Mouse (Mus musculus) limb, embryonic 12.5 days (tissue): Measurements from ENCODE around the gene Vps50. TPM values are rescaled to one million over a fixed set of nuclear protein-coding genes. Genes with fewer than 3 reads are reported as not detected.

Source experiments
- ATAC-seq: fragments of 200-750 bp; cut with Nextera tagmentation; 2 replicates; pipeline ENCODE4 v1.8.0; 2017; ENCODE audit warnings: low read depth, moderate TSS enrichment; ENCODE audit not compliant: insufficient number of reproducible peaks, insufficient read depth, low FRiP score, low TSS enrichment
- H3K27ac ChIP-seq: fragments of 300-500 bp; sonication (generic); 2 replicates; pipeline ENCODE4 v1.5.1; 2016; ENCODE audit warnings: mild to moderate bottlenecking, moderate library complexity
- H3K27me3 ChIP-seq: fragments of 300-500 bp; sonication (generic); 2 replicates; pipeline ENCODE4 v1.6.1; 2016; ENCODE audit warnings: mild to moderate bottlenecking, moderate library complexity
- H3K36me3 ChIP-seq: fragments of 300-500 bp; sonication (generic); 2 replicates; pipeline ENCODE4 v1.6.1; 2016; ENCODE audit warnings: mild to moderate bottlenecking, moderate library complexity
- H3K4me1 ChIP-seq: fragments of 300-500 bp; sonication (generic); replicated peaks from 2 replicates; pipeline ENCODE4 v1.6.1; 2016
- H3K4me2 ChIP-seq: fragments of 300-500 bp; sonication (generic); 2 replicates; pipeline ENCODE4 v1.6.1; 2016; ENCODE audit warnings: mild to moderate bottlenecking, moderate library complexity
- H3K4me3 ChIP-seq: fragments of 300-500 bp; sonication (generic); replicated peaks from 2 replicates; pipeline ENCODE4 v1.5.1; 2016; ENCODE audit warnings: mild to moderate bottlenecking
- H3K9ac ChIP-seq: fragments of 300-500 bp; sonication (generic); replicated peaks from 2 replicates; pipeline ENCODE4 v1.6.1; 2016; ENCODE audit warnings: mild to moderate bottlenecking, moderate library complexity
- H3K9me3 ChIP-seq: fragments of 300-500 bp; sonication (generic); 2 replicates; pipeline ENCODE4 v1.6.1; 2016; ENCODE audit warnings: mild to moderate bottlenecking, moderate library complexity
- WGBS: fragments of 180-500 bp; shearing (Covaris S2); methylation state at CpG from one replicate; pipeline ENCODE4 v1.1.7; 2016; 5-methylcytosine and 5-hydroxymethylcytosine counted together
- polyA plus RNA-seq: library from polyadenylated mRNA; unstranded; fragments of >200 nt; fragmentation: Nextera tagmentation; extraction: Ambion mirVana; gene quantifications from 2 replicates; pipeline ENCODE4 v1.2.1, GENCODE M21; 2016

Gene Vps50
- polyA plus RNA-seq = 33.5 and 37.2 TPM in 2 replicates

DNA sequence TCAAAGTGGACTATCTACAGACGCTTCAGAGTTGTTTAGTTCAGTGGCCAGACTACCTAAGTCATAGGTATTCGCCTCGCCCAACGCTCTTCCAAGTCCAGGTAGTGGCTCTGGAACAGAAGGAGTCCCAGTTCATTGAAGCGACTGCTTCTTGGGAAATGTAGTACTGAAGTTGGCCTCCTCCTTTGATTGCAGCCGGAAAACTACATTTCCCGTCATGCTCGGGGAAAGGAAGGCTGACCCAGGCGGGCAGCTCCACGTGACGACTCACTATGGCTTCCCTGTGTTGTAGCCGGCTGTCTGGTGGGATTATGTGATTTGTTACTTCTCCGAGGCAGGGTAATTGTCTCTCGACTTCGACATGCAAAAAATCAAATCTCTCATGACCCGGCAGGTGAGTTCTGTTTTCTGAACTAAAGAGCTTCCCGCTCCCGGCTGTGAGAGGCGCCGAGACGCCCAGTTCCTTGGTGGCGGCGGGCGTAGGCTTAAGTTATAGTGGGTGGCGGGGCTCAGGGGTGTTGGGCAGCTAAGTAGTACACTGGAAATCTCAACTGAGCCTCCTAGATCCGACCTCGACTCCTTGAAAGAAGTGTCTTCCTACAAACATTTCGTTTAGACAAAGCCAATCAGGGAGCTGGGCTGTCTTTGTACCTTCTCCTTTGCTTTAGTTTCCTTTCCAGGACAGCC lies at the start of gene Vps50, which contains the start of gene Hepacam2:
Gene Vps50, plus strand, starts transcription at position 221 of the 687 bp plus-strand sequence.
Gene Hepacam2, minus strand, starts transcription at position 137 of the 687 bp plus-strand sequence.
- Histone ChIP-seq H3K27ac (no peak within 1 kb of the TSS), H3K4me1 (peaks cover 4% of the 10 kb centered on the region; the same call in 1 of the 2 replicates), H3K4me3 (peak within 1 kb of the TSS; percentile 73), H3K4me2 (peak within 1 kb of the TSS; percentile 78), H3K27me3 (no peaks in the 10 kb centered on the region), H3K36me3 (no peaks in the 10 kb centered on the region), H3K9ac (peak within 1 kb of the TSS; percentile 58), H3K9me3 (no peaks in the 10 kb centered on the region)
- WGBS = 1% methylated on average over 28 of the region's 28 CpGs
- ATAC-seq = peak; percentile 98

DNA sequence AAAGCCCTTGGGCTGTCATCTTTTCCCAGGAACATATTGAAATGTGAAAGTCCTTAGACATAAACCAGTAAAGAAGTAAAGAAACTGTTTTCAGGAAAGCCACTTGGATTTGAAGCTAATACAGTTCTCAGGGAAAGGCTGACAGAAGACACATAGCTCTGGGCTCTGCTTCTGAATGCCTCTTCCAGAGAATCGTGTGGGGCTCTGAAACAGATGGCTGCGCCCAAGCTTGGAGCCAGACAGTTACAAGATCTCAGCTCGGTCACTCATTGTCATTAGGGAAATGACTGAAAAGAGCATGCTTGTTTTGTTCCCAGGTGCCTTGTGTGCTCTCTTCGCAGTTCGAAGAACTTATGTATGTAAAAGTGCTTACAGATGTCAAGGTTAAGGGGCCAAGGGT lies 43.8 kb upstream of the Vps50 start:
- no peak overlapping the region for H3K27ac ChIP-seq
- H3K4me1 ChIP-seq = no peaks in the 10 kb centered on the region
- no peaks in the 10 kb centered on the region for H3K27me3 ChIP-seq
- no peaks in the 10 kb centered on the region for H3K9me3 ChIP-seq
- H3K9ac ChIP-seq = no peak overlapping the region
- no peaks in the 10 kb centered on the region for H3K36me3 ChIP-seq
- no peak overlapping the region for H3K4me2 ChIP-seq
- WGBS = 30% methylated on average over 5 of the region's 5 CpGs
- no peak overlapping the region for H3K4me3 ChIP-seq
- no peak for ATAC-seq

GRCm38 (mm10) chr6:3455944-3456536 lies 42.1 kb upstream of the Vps50 start:
- Histone ChIP-seq H3K9me3 (no peaks in the 10 kb centered on the region), H3K4me2 (no peak overlapping the region), H3K27me3 (no peaks in the 10 kb centered on the region), H3K4me1 (no peaks in the 10 kb centered on the region), H3K4me3 (no peak overlapping the region), H3K27ac (no peak overlapping the region), H3K36me3 (no peaks in the 10 kb centered on the region), H3K9ac (no peak overlapping the region)
- no peak for ATAC-seq
- WGBS = 67% methylated on average over 11 of the region's 11 CpGs

GRCm38 (mm10) chr6:3463026-3463425 lies 35.2 kb upstream of the Vps50 start:
- 64% methylated on average over 6 of the region's 6 CpGs for WGBS
- ATAC-seq = no peak
- H3K4me1 ChIP-seq = no peaks in the 10 kb centered on the region; the same call in 1 of the 2 replicates
- H3K36me3 ChIP-seq = no peaks in the 10 kb centered on the region
- H3K27ac ChIP-seq = no peak overlapping the region
- no peak overlapping the region for H3K4me2 ChIP-seq
- H3K27me3 ChIP-seq = no peaks in the 10 kb centered on the region
- no peak overlapping the region for H3K9ac ChIP-seq
- H3K4me3 ChIP-seq = no peak overlapping the region
- no peaks in the 10 kb centered on the region for H3K9me3 ChIP-seq

DNA sequence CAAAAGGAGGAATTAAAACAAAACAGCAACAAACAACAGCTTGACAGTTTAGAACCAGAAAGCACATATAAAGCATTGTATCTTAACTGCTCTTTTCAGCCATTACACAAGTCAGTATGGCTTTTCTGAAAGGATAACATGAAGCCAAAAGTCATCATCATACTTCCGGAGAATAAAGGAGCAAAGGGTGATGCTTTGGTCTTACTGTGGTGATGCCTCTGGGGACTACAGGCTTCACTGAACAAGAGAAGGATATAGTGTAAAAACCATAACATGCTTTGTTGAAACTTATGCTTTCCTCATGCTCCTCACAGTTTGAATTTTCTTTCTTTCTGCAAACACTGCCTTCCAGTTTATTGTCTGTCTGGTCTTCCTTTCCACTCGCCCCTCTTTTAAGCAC lies 34.6 kb upstream of the Vps50 start:
- H3K27me3 ChIP-seq = no peaks in the 10 kb centered on the region
- no peaks in the 10 kb centered on the region; the same call in 1 of the 2 replicates for H3K4me1 ChIP-seq
- no peak overlapping the region for H3K4me2 ChIP-seq
- no peak overlapping the region for H3K9ac ChIP-seq
- 81% methylated on average over 2 of the region's 2 CpGs for WGBS
- H3K27ac ChIP-seq = no peak overlapping the region
- no peak for ATAC-seq
- no peak overlapping the region for H3K4me3 ChIP-seq
- H3K36me3 ChIP-seq = no peaks in the 10 kb centered on the region
- H3K9me3 ChIP-seq = no peaks in the 10 kb centered on the region

DNA sequence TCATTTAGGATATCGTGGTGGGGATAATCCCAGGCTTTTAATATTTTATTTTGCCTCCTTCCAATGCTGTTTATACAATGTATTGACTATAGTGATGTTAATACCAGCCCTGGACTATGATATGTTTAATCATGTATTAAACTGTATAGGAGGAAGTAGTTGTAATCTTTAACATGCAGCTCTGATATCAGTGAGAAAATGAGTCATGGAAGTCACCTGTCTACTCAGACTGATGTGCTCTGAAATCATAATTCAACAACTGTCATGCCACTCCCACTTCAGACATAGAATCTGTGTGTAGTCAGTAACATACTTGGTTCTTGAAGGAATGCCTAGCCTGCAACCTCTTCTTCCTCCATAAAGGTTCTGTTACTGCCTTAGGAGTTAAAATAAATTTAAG lies 29.6 kb upstream of the Vps50 start:
- H3K36me3 ChIP-seq = no peaks in the 10 kb centered on the region
- no peak overlapping the region for H3K4me3 ChIP-seq
- no peak overlapping the region for H3K4me2 ChIP-seq
- H3K9ac ChIP-seq = no peak overlapping the region
- no peaks in the 10 kb centered on the region for H3K9me3 ChIP-seq
- H3K4me1 ChIP-seq = no peaks in the 10 kb centered on the region
- WGBS = 46% methylated on average over 1 of the region's 1 CpGs
- ATAC-seq = no peak
- no peak overlapping the region for H3K27ac ChIP-seq
- H3K27me3 ChIP-seq = no peaks in the 10 kb centered on the region

GRCm38 (mm10) chr6:3470706-3471105 lies 27.5 kb upstream of the Vps50 start:
- no peak for ATAC-seq
- H3K9me3 ChIP-seq = no peaks in the 10 kb centered on the region
- H3K27me3 ChIP-seq = no peaks in the 10 kb centered on the region
- H3K4me1 ChIP-seq = no peaks in the 10 kb centered on the region
- no peak overlapping the region for H3K9ac ChIP-seq
- H3K27ac ChIP-seq = no peak overlapping the region
- no peak overlapping the region for H3K4me2 ChIP-seq
- WGBS = 82% methylated on average over 2 of the region's 2 CpGs
- no peak overlapping the region for H3K4me3 ChIP-seq
- H3K36me3 ChIP-seq = no peaks in the 10 kb centered on the region

- no peak overlapping the region for H3K9ac ChIP-seq
- no peak overlapping the region for H3K27ac ChIP-seq
- no peaks in the 10 kb centered on the region for H3K27me3 ChIP-seq
- H3K4me3 ChIP-seq = no peak overlapping the region
- no peaks in the 10 kb centered on the region for H3K4me1 ChIP-seq
- WGBS = 55% methylated on average over 2 of the region's 2 CpGs
- H3K4me2 ChIP-seq = no peak overlapping the region
- H3K9me3 ChIP-seq = no peaks in the 10 kb centered on the region
- no peaks in the 10 kb centered on the region for H3K36me3 ChIP-seq
- no peak for ATAC-seq
Measured at GRCm38 (mm10) chr6:3476299-3476698, 21.9 kb upstream of the Vps50 start.

DNA sequence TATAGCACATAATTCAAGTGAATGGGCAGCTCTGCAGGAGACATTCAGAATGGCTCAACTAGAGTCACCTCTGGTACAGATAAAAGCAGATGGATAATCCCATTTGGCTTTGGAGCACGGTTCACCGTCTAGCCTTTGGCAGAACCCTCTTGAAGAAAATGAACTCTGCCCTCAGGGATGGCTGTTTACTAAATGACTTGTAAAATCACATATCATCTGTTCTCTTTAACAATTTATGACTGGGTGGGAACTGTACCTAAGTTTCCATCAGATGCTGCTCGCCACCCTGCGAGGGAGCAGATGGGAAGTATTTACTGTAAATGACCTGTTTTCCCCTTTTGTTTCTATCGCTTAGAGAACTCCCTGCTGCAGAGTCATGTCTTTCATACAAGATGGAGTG lies 18.3 kb upstream of the Vps50 start:
- no peaks in the 10 kb centered on the region for H3K9me3 ChIP-seq
- no peak overlapping the region for H3K9ac ChIP-seq
- no peak for ATAC-seq
- H3K27me3 ChIP-seq = no peaks in the 10 kb centered on the region
- no peak overlapping the region for H3K4me2 ChIP-seq
- no peaks in the 10 kb centered on the region for H3K4me1 ChIP-seq
- no peak overlapping the region for H3K27ac ChIP-seq
- no peaks in the 10 kb centered on the region for H3K36me3 ChIP-seq
- WGBS = 51% methylated on average over 5 of the region's 5 CpGs
- H3K4me3 ChIP-seq = no peak overlapping the region

- Histone ChIP-seq H3K4me1 (no peaks in the 10 kb centered on the region), H3K36me3 (no peaks in the 10 kb centered on the region), H3K9me3 (no peaks in the 10 kb centered on the region), H3K4me2 (no peak overlapping the region), H3K9ac (no peak overlapping the region), H3K27me3 (no peaks in the 10 kb centered on the region), H3K4me3 (no peak overlapping the region), H3K27ac (no peak overlapping the region)
- no peak for ATAC-seq
- 77% methylated on average over 3 of the region's 3 CpGs for WGBS
Measured at GRCm38 (mm10) chr6:3481705-3482104, 16.5 kb upstream of the Vps50 start.

- Histone ChIP-seq H3K27ac (no peak overlapping the region), H3K9ac (no peak overlapping the region), H3K4me2 (no peak overlapping the region), H3K9me3 (no peaks in the 10 kb centered on the region), H3K4me3 (no peak overlapping the region), H3K36me3 (no peaks in the 10 kb centered on the region), H3K4me1 (no peaks in the 10 kb centered on the region), H3K27me3 (no peaks in the 10 kb centered on the region)
- WGBS = 82% methylated on average over 3 of the region's 3 CpGs
- ATAC-seq = no peak
Measured at GRCm38 (mm10) chr6:3485133-3485532, 13.0 kb upstream of the Vps50 start.

DNA sequence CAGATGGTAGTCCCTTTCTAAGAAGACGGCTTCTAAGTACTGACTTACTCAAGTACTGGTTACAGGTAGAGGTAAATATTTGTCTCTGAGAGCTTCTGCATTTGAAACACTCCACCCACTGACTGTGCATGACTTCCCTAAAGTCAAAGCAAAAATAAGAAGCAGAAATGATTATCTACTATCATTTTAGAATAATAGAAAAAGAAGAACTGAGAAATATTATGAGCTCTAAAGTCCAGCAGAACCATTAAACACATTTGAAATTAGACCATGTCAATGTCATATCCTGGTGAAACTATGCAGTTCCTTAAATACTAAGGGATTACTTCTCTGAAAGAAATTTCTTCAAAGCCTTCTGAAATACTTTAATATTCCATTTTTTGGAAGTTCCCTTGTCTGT lies 10.8 kb upstream of the Vps50 start:
- H3K9me3 ChIP-seq = no peaks in the 10 kb centered on the region
- H3K4me1 ChIP-seq = no peaks in the 10 kb centered on the region
- H3K9ac ChIP-seq = no peak overlapping the region
- no peaks in the 10 kb centered on the region for H3K36me3 ChIP-seq
- no peak overlapping the region for H3K27ac ChIP-seq
- 94% methylated on average over 1 of the region's 1 CpGs for WGBS
- H3K4me3 ChIP-seq = no peak overlapping the region
- H3K27me3 ChIP-seq = no peaks in the 10 kb centered on the region
- H3K4me2 ChIP-seq = no peak overlapping the region
- no peak for ATAC-seq
